Mouse (Mus musculus) thymus, adult 2 months (tissue): ENCODE measurements around the gene Nell2.

Experiments used
- CTCF ChIP-seq: fragments of 200-500 bp; IDR thresholded peaks from 2 replicates; pipeline ENCODE4 v1.5.1; 2012; ENCODE audit warnings: mild to moderate bottlenecking, control low read depth, low read length, moderate library complexity, borderline replicate concordance; ENCODE audit not compliant: control insufficient read depth, poor library complexity, insufficient read depth; ENCODE audit errors: extremely low read depth
- POLR2A ChIP-seq: fragments of 200-500 bp; IDR thresholded peaks from 2 replicates; pipeline ENCODE4 v1.6.1; 2012; ENCODE audit warnings: mild to moderate bottlenecking, low read length, control low read depth, moderate library complexity; ENCODE audit not compliant: control insufficient read depth, poor library complexity, insufficient read depth; ENCODE audit errors: extremely low read depth

- no peak for TF ChIP-seq CTCF
- TF ChIP-seq POLR2A: no peak
These were observed 282.8 kb downstream of the Nell2 start for GRCm38 (mm10) chr15:95245516-95245915.
